Mouse (Mus musculus): ENCODE results near the gene Pfn3. TPM values are rescaled to one million over a fixed set of nuclear protein-coding genes. Genes with fewer than 3 reads are reported as not detected.

Gene Pfn3
- total RNA-seq, 2 experiments from 2014 or later, result not detected

GRCm38 (mm10) chr13:55431889-55432685, 17.1 kb upstream of the Pfn3 start:
- peak; percentile 61 for ATAC-seq (ENCODE audit: poor library complexity, severe bottlenecking)

GRCm38 (mm10) chr13:55430566-55430965, 15.5 kb upstream of the Pfn3 start:
- no peak for ATAC-seq (ENCODE audit: poor library complexity, severe bottlenecking)

GRCm38 (mm10) chr13:55429226-55429888, 14.3 kb upstream of the Pfn3 start:
- ATAC-seq (ENCODE audit: poor library complexity, severe bottlenecking), result peak; percentile 93

- no peak for ATAC-seq (ENCODE audit: poor library complexity, severe bottlenecking)
These were observed 11.6 kb upstream of the Pfn3 start, which contains the start of gene F12 for GRCm38 (mm10) chr13:55426613-55427012. Gene F12 (minus strand): TSS chr13:55426793.

GRCm38 (mm10) chr13:55420933-55421800, 6.1 kb upstream of the Pfn3 start:
- peak; percentile 80 for ATAC-seq (ENCODE audit: poor library complexity, severe bottlenecking)

- ATAC-seq (ENCODE audit: poor library complexity, severe bottlenecking), result peak; percentile 16
These were observed 5.2 kb upstream of the Pfn3 start for GRCm38 (mm10) chr13:55420018-55420932.

GRCm38 (mm10) chr13:55419142-55419541, 4.1 kb upstream of the Pfn3 start:
- no peak for ATAC-seq (ENCODE audit: poor library complexity, severe bottlenecking)

GRCm38 (mm10) chr13:55418004-55418403, 3.0 kb upstream of the Pfn3 start:
- peak; percentile 75 for ATAC-seq (ENCODE audit: poor library complexity, severe bottlenecking)

GRCm38 (mm10) chr13:55413333-55413732, 1.7 kb downstream of the Pfn3 start:
- ATAC-seq (ENCODE audit: poor library complexity, severe bottlenecking), result peak; percentile 77

GRCm38 (mm10) chr13:55412643-55413307, 2.3 kb downstream of the Pfn3 start:
- ATAC-seq (ENCODE audit: poor library complexity, severe bottlenecking), result peak; percentile 62

- ATAC-seq (ENCODE audit: poor library complexity, severe bottlenecking), result no peak
These were observed 3.2 kb downstream of the Pfn3 start for GRCm38 (mm10) chr13:55411826-55412225.

GRCm38 (mm10) chr13:55408546-55409120, 6.4 kb downstream of the Pfn3 start:
- ATAC-seq (ENCODE audit: poor library complexity, severe bottlenecking), result no peak

GRCm38 (mm10) chr13:55407341-55407740, 7.7 kb downstream of the Pfn3 start:
- ATAC-seq (ENCODE audit: poor library complexity, severe bottlenecking), result no peak

GRCm38 (mm10) chr13:55405783-55406390, 9.1 kb downstream of the Pfn3 start:
- ATAC-seq (ENCODE audit: poor library complexity, severe bottlenecking), result peak; percentile 76

GRCm38 (mm10) chr13:55404853-55405782, 9.9 kb downstream of the Pfn3 start:
- peak; percentile 90 for ATAC-seq (ENCODE audit: poor library complexity, severe bottlenecking)

- peak; percentile 11; the same call in 1 of the 2 replicates for ATAC-seq (ENCODE audit: poor library complexity, severe bottlenecking)
These were observed 10.8 kb downstream of the Pfn3 start for GRCm38 (mm10) chr13:55403935-55404852.

GRCm38 (mm10) chr13:55403266-55403665, 11.8 kb downstream of the Pfn3 start:
- no peak for ATAC-seq (ENCODE audit: poor library complexity, severe bottlenecking)
